Mouse (Mus musculus): Measurements from ENCODE around the gene Mad1l1.

Gene Mad1l1

GRCm38 (mm10) chr5:140140214-140140613 lies 181.1 kb downstream of the Mad1l1 start:
- in situ Hi-C loops (cut with MboI) = no loop called here

GRCm38 (mm10) chr5:140135734-140136625 lies 185.4 kb downstream of the Mad1l1 start:
- in situ Hi-C loops (cut with MboI) = no loop called here

DNA sequence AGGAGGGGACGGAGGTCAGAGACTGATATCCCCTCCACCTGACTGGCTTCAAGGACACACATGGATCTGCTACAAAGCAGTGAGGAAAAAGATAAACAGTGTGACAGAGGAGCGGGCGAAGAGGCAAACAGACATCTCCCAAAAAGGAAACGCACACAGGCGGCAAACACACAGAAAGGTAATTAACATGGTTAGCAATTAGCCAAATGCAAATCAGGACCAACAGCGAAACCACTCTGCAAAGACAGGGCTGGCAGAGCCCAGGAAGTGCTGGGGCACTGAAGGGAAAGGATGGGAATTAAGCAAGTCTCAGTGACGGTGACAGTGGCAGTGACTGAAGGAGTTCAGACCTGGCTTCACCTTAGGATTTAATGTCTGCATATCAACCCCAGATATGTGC lies 187.3 kb downstream of the Mad1l1 start:
- in situ Hi-C loops (cut with MboI) = no loop called here

DNA sequence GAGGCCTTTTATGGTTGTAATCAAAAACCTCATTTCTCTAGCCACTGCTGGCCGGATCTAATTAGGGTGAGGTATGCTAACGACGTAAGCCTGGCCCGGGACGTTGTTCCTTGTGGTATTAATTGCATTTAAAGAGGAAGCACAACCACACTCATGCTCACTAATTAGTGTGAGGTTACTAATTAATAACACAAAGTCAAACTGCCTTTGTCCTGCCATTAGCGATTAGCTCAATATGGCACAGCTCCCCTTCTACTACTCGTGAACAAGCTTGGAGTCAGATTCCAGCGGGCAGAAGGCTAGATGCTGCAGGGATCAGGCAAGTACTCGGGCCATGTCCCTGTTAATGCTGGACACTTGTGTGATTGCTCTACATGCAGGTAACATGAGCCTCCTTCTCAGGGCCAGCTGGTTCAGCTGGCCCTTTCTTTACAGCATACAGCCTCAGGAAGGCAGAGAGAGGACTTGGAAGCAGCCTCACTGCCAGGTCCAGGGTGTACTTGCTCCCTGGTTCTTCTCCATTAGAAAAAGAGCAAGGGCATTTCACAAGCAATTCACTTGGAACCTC lies 192.9 kb downstream of the Mad1l1 start:
- in situ Hi-C loops (cut with MboI) = no loop called here

DNA sequence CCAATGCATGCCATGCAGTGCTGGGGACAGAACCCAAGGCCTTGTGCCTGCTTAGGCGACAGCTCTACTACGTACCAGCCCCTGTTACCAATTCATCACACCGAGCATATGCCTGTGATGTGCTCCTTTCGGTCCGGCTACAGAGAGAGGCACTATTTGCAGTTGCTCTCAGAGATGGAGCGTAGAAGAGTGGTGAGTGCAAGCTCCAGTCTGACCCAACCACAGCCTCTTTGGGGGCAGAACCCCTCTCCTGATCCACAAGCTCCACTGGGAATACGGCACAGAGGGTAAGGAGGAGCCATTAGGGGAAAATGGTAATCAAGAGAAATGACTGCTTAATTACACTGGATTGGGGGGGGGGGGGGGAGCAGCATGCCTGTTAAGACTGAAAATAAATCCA lies 193.4 kb downstream of the Mad1l1 start:
- in situ Hi-C loops (cut with MboI) = no loop called here

DNA sequence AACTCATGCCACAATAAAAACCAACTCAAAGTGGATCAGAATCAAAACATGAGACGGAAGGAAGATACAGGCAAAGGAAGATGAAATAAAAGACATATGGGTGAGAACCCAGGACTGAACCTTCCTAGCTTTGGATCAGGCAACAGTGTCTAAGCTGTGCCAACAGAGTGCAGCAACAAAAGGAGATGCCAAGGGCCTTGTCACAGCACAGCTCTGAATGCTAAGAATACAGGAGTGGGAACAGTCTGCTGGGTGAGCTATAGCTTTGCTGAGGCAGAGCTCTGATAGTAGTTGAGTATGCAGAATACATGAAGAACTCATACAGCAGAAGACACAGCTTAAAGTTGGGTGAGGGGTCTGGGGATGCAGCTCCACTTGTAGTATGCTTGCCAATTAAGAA lies 196.7 kb downstream of the Mad1l1 start:
- in situ Hi-C loops (cut with MboI) = no loop called here

DNA sequence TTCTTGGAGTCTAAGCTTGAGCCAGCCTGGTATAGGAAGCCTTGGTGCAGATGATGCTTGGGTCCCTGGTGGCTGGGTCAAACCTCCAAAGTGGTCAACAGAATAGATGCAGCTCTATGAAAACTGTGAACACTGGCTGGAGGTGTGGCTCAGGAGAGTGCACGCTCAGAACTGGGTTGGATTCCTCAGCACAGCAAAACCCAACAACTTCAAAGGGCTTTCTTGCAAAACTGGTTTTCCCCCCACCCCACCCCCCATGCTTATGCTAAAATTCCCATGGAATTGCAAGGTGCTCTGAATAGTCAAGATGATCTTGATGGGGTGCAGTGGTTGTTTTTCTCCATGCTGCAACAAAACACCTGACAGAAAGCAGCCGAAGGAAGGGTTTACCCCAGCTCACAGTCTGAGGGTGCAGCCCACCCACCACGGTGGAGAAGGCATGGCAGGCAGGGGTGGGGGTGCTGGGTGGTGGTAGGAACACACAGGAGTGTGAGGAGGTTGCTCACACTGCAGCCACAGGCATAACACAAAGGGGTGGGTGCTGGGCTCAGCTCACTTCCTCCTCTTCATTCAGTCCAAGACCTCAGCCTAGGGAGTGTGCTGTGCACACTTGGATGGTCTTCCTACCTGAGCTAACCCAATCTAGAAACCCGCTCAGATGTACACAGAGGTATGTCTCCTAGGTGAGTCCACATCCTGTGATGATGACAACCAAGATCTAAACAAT lies 197.5 kb downstream of the Mad1l1 start:
- in situ Hi-C loops (cut with MboI) = no loop called here

DNA sequence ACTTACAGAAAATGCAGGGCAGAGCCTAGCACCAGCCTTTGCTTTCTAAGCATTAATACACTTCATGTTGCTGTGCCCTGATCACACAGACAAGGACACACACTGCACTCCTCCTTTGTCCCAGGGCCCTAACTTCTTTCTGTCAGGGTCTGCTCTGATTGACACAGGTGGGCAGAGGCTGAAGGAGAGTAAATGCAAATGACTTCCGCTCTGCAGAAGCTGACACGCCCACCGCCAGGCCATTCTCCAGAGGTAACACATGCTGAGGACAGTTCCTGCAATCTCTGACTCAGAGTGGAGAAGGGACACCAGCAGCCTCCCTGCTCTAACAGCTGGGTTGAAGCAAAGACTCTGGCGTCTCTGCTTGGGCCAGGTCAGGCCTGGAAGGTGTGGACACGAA lies 198.2 kb downstream of the Mad1l1 start:
- in situ Hi-C loops (cut with MboI) = no loop called here

GRCm38 (mm10) chr5:140121966-140122365 lies 199.4 kb downstream of the Mad1l1 start:
- in situ Hi-C loops (cut with MboI) = no loop called here

GRCm38 (mm10) chr5:140118921-140119320 lies 202.4 kb downstream of the Mad1l1 start:
- in situ Hi-C loops (cut with MboI) = no loop called here

DNA sequence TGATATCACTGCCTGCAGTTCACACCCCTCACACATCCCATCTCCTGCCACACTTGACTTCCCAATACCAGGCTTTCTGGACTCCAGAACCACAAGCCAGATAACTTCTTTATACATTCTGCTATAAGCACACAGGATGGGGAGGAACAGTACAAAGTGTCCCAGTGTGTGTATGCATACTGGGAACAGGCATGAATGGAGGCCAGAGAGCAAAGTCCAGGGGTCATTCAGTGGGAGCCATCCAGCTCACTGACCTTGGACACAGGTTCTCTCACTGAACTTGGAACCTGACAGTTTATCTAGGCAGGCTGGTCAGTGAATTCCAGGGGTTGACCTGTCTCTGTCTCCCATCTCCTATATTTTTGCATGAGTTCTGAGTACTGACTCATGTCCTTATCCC lies 203.4 kb downstream of the Mad1l1 start:
- in situ Hi-C loops (cut with MboI) = no loop called here

GRCm38 (mm10) chr5:140115434-140116271 lies 205.7 kb downstream of the Mad1l1 start:
- in situ Hi-C loops (cut with MboI) = no loop called here

DNA sequence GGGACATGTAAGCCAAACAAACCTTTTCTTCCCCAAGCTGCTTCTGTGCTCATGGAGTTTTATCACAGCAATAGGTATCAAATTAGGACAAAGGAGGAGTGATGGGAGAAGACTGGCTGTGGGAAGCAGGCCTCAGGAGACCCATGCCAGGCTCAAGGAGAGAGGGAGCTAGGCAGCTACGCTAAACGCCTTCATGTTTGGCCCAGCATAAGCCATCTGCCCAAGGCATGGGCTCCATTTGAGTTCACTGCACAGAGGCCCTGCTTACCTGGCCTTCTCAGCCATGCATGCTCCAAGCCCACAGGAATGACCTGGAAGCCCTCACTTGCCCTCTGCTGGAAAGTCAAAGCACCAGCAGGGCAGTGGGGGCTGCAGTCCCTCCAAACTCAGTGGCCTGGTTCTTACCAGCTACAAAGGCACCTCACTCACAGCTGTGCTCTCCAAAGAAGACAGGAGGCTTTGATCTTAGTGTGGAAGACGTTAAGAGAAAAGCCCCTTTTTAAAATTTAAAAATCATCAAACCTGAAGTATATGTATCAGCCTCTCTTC lies 206.8 kb downstream of the Mad1l1 start:
- in situ Hi-C loops (cut with MboI) = no loop called here

DNA sequence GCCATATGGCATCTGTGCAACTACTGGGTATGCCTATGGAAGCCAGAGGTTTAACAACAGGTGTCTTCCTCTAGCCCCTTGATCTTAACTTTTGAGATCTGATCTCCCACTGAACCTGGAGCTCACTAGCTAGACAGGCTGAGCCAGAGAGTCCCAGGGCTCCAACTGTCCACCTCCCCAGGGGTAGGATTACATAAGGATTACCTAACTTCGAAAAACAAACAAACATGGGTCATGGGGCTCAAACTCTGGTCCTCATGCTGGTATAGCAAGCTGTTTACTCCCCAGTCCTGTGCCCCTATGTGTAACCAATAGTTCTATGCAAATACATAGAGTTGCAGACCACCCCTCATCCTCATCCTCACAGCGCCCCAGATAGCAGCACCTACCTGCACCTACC lies 208.1 kb downstream of the Mad1l1 start:
- in situ Hi-C loops (cut with MboI) = no loop called here

DNA sequence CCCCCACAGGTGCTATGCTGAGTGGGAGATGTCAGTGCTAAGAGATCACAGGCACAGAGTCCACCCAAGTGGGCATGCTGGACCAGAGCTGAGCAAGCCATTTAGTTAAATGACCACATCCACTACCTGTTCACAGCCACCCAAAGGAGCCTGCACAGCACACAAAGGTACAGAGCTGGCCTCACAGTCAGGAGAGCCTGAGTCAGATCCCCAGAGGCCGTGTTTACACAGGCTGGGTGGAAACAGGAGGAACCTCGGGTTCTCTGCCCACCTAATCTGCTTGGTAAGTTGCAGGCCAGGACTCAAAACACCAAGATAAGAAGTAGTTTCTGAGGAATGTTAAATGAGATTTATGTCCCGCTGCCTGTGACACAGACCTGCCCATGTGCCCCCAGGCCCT lies 211.3 kb downstream of the Mad1l1 start:
- in situ Hi-C loops (cut with MboI) = no loop called here

GRCm38 (mm10) chr5:140107907-140108306 lies 213.4 kb downstream of the Mad1l1 start:
- in situ Hi-C loops (cut with MboI) = no loop called here

GRCm38 (mm10) chr5:140106051-140106450 lies 215.3 kb downstream of the Mad1l1 start:
- in situ Hi-C loops (cut with MboI) = no loop called here

DNA sequence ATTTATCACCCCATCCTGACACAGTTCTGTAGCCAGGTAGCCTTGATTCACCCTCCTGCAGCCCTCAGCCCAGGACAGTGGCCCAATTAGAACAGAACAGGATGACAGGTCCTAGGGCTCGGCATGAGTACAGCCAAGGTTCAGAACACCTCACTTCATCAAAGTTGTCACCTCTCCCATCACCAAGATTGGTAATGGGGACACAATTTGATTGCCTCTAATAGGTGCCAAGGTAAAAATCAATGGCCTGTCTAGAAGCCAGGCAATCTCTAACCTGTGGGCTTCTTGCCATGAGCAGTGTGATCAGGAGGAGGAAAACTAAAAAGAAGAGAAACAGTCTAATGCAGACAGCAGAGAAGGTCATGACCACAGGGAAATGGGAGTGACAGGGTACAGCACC lies 216.5 kb downstream of the Mad1l1 start:
- in situ Hi-C loops (cut with MboI) = no loop called here

GRCm38 (mm10) chr5:140102731-140103130 lies 218.6 kb downstream of the Mad1l1 start:
- in situ Hi-C loops (cut with MboI) = no loop called here

- in situ Hi-C loops (cut with MboI) = no loop called here
These were observed 219.8 kb downstream of the Mad1l1 start for GRCm38 (mm10) chr5:140101409-140102009.

DNA sequence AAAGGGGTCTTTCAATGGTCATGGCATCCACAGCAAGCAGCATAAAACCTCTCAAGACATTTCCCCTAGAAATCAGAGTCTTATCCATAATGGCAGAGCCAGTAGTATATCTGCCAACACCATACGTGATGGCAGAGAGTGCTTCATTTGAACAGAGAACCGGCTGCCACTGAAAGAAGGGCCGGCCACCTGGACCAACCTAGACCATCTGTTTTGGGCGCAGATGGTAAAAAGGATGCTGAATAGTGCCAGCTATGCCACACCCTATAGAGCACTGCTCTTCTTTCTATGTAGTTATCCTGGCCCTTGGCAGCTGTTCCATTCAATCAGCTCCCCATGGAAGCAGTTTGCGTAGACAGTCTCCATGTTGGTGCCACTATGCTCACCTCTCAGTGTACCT lies 222.6 kb downstream of the Mad1l1 start:
- in situ Hi-C loops (cut with MboI) = no loop called here
